Mouse (Mus musculus) C2C12 (cell line): ENCODE data around the gene Batf3.

Source experiments
- CEBPB ChIP-seq: IDR thresholded peaks from one replicate; pipeline ENCODE4 v1.6.1; 2011; ENCODE audit warnings: low read depth, mild to moderate bottlenecking, control low read depth, moderate library complexity
- CTCF ChIP-seq: IDR thresholded peaks from one replicate; pipeline ENCODE4 v1.5.1; 2011; ENCODE audit not compliant: control insufficient read depth, insufficient read depth, insufficient read length
- MAX ChIP-seq: IDR thresholded peaks from one replicate; pipeline ENCODE4 v1.6.1; 2011; ENCODE audit warnings: mild to moderate bottlenecking, control low read depth
- MYOG ChIP-seq: IDR thresholded peaks from one replicate; pipeline ENCODE4 v1.6.1; 2011; ENCODE audit not compliant: control insufficient read depth, insufficient read length; ENCODE audit errors: extremely low read depth
- USF1 ChIP-seq: IDR thresholded peaks from one replicate; pipeline ENCODE4 v1.6.1; 2011; ENCODE audit warnings: low read depth, mild to moderate bottlenecking, control low read depth, moderate library complexity

DNA sequence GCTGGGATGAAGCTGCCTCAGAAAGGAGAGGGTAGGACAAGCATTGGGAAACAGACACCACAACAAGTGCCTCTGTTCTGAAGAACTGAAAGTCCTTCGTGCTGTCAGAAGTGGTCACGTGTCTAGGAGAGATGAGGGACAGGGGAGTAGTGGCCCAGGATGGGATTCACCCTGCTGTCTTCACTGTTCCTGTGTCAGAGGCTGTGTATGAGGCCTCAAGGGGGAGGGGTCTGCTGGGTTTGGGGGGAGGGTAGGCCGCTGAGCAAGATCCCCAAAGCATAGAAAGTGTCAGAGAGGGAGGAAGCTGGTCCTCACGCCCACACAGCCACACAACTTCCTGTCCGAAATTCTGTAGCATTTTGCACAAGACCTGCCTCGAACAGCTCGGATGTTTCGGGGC lies 13.5 kb downstream of the Batf3 start:
- TF ChIP-seq MAX (no peak), CTCF (no peak), USF1 (no peak), MYOG (no peak), CEBPB (no peak)
